Mouse (Mus musculus): ENCODE data around the gene Slc25a44.

Gene Slc25a44

DNA sequence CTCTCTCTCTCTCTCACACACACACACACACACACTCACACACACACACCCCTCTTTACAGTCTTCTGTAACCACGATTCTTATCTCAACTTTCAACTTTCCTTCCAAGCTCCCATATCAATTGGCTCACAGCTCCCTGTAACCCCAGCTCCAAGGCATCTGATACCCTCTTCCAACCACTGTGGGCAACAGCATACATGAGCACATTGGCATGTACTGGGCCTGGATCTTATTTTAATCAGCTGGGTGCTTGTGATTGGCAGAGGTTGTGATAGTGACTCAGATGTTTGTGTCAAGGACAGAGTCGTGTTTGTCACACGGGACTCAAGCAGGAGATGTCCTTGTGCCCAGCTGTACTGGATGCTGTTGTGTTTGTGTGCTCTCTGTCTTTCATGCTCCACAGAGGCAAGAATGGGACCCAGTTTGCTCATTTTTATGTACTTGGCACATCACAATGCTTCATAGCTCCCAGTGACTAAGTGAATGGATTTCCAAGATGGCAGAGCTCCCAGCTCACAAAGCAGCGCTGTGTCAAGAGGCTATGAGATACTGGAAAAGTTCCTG, 2.5 kb upstream of the Slc25a44 start:
- Histone ChIP-seq H3K9me3 (ENCODE audit: low read length) (no peaks in the 10 kb centered on the region), H3K4me3 (replicated peaks; ENCODE audit: low read length) (no peak overlapping the region), H3K27me3 (ENCODE audit: insufficient read depth, low read length) (no peaks in the 10 kb centered on the region), H3K36me3 (ENCODE audit: insufficient read depth, low read length) (no peaks in the 10 kb centered on the region), H3K4me1 (replicated peaks; ENCODE audit: low read depth, low read length) (peaks cover 28% of the 10 kb centered on the region)
- TF ChIP-seq NANOG (IDR thresholded peaks at IDR 0.05; ENCODE audit: borderline replicate concordance, low read length) (no peak), POU5F1 (IDR thresholded peaks at IDR 0.05; ENCODE audit: borderline replicate concordance, low read length) (no peak), CTCF (conservative IDR thresholded peaks at IDR 0.05; ENCODE audit: low read length) (no peak)

DNA sequence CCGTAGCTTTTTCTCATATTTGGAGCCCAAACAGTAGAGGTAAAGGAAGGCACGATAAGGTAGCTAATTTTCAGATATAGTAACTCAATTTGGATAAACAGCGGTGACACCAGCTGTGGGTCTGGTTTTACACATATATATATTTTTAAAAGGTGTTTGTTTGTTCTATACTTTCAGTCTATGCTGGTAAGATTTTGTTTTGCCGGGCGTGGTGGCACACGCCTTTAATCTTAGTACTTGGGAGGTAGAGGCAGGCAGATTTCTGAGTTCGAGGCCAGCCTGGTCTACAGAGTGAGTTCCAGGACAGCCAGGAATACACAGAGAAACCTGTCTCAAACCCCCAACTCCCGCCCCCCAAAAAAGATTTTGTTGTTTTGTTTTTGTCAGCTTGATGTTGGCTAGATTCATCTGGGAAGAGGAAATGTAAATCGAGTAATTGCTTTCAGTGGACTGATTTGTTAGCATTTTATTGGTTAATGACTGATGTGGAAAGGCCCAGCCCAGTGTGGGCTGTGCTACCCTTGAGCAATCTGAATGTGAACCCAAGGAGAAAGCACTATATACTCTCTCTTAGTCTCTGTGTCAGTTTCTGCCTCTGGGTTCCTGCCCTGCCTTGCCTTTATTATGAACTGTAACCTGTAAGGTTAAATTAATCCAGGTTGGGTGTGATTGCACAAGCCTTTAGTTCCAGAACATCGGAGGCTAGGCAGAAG, 925 bp upstream of the Slc25a44 start:
- Histone ChIP-seq H3K36me3 (ENCODE audit: insufficient read depth, low read length) (peaks cover 10% of the 10 kb centered on the region), H3K4me3 (replicated peaks; ENCODE audit: low read length) (no peak overlapping the region), H3K9me3 (ENCODE audit: low read length) (no peaks in the 10 kb centered on the region), H3K4me1 (replicated peaks; ENCODE audit: low read depth, low read length) (peaks cover 43% of the 10 kb centered on the region), H3K27me3 (ENCODE audit: insufficient read depth, low read length) (no peaks in the 10 kb centered on the region)
- TF ChIP-seq POU5F1 (IDR thresholded peaks at IDR 0.05; ENCODE audit: borderline replicate concordance, low read length) = no peak
- TF ChIP-seq CTCF (conservative IDR thresholded peaks at IDR 0.05; ENCODE audit: low read length) = no peak
- no peak for TF ChIP-seq NANOG (IDR thresholded peaks at IDR 0.05; ENCODE audit: borderline replicate concordance, low read length)

DNA sequence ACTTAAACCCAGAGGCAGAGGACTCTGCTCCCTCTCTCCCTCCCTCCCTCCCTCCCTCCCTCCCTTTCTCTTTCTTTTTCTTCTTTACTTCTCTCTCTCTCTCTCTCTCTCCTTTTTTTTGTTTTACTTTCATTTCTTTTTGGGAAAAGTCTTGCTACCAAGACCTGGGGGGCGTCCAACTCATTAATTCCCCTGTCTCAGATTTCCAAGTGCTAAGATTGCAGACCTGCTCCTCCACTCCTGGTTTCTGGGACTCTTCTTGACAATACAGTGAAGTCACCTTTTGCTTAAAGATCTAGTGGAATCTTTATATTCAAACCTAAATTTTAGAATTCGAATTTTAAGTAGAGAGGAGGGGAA, 371 bp upstream of the Slc25a44 start:
- no peaks in the 10 kb centered on the region for H3K27me3 ChIP-seq (ENCODE audit: insufficient read depth, low read length)
- peaks cover 16% of the 10 kb centered on the region for H3K36me3 ChIP-seq (ENCODE audit: insufficient read depth, low read length)
- no peaks in the 10 kb centered on the region for H3K9me3 ChIP-seq (ENCODE audit: low read length)
- peaks cover 49% of the 10 kb centered on the region for H3K4me1 ChIP-seq (replicated peaks; ENCODE audit: low read depth, low read length)
- no peak overlapping the region for H3K4me3 ChIP-seq (replicated peaks; ENCODE audit: low read length)
- TF ChIP-seq NANOG (IDR thresholded peaks at IDR 0.05; ENCODE audit: borderline replicate concordance, low read length) = no peak
- no peak for TF ChIP-seq POU5F1 (IDR thresholded peaks at IDR 0.05; ENCODE audit: borderline replicate concordance, low read length)
- TF ChIP-seq CTCF (conservative IDR thresholded peaks at IDR 0.05; ENCODE audit: low read length) = no peak

DNA sequence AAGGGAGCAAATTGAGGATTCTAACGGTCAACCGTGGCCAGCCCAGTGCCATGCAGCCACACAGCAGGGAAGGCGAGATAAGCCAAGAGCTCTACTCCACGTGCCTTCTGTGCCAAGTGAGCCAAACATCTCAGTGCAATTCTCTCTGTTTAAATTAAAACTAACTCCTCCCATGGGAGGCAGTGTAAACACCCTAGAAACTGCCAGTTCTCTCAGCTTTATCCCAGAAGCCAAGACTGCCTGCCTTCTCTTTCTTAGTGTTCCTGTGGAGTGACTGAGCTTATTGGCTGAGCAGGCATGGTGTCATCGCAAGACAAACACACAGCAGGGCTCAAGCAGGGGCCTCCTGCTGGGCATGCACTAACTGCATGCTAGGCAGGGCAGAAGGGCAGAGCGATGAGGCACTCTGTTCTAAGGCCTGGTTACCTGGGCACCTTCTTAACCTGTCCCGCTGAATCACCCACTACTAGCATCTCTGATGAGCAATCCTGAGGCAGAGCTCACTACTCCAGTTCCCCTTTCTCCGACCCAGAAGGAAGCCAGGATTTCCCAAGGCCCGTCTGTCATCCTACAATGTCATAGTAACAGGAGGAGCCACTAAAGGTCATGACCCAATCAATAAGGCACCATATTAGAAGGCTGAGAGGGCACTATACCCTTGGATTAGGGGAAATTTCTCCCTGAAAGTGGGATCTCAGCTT, 2.8 kb downstream of the Slc25a44 start:
- Histone ChIP-seq H3K27me3 (ENCODE audit: insufficient read depth, low read length) (no peaks in the 10 kb centered on the region), H3K4me3 (replicated peaks; ENCODE audit: low read length) (no peak overlapping the region), H3K36me3 (ENCODE audit: insufficient read depth, low read length) (peaks cover 47% of the 10 kb centered on the region), H3K4me1 (replicated peaks; ENCODE audit: low read depth, low read length) (peaks cover 66% of the 10 kb centered on the region), H3K9me3 (ENCODE audit: low read length) (no peaks in the 10 kb centered on the region)
- TF ChIP-seq CTCF (conservative IDR thresholded peaks at IDR 0.05; ENCODE audit: low read length) (no peak), NANOG (IDR thresholded peaks at IDR 0.05; ENCODE audit: borderline replicate concordance, low read length) (no peak), POU5F1 (IDR thresholded peaks at IDR 0.05; ENCODE audit: borderline replicate concordance, low read length) (no peak)

DNA sequence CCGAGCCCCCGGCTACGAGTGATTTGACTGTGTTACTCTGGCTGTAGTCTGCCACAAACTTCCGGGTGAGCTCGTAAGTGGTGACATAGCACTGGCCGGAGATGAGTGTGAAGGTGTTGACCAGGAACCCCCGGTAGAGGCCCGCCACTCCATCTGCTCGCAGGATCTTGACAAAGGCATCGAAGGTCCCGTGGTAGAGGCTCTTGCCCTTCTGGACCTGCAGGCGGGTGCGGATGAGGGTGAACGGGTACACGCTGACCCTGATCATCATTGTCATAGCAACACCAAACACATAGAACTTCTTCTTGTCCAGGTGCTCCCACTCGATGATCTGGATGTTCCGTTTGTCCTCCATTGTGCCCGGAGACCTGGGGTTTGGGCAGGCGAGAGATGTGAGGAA, 4.2 kb downstream of the Slc25a44 start:
- H3K4me1 ChIP-seq (replicated peaks; ENCODE audit: low read depth, low read length) = peaks cover 72% of the 10 kb centered on the region
- no peak overlapping the region for H3K4me3 ChIP-seq (replicated peaks; ENCODE audit: low read length)

DNA sequence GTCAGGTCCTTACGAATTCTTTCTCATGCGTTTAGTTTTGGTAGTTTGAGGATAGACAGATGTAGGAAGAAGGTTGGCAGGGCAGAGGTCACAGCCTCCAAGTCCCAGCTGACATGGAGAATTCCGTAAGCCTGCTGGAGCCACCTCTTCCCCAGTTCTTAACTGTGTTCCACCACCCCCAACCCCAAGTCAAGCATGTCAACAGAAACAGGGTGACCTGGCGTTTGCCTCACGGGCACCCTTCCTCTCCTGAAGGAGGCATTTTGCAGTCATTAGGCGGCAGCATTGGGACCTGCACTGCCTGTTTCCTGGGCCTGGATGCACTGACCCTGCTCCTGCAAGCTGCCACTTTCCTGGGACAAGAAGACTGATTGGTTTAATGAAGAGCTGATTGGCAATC, 6.9 kb downstream of the Slc25a44 start:
- Histone ChIP-seq H3K4me1 (replicated peaks; ENCODE audit: low read depth, low read length) (peaks cover 72% of the 10 kb centered on the region), H3K4me3 (replicated peaks; ENCODE audit: low read length) (no peak overlapping the region), H3K36me3 (ENCODE audit: insufficient read depth, low read length) (peaks cover 87% of the 10 kb centered on the region), H3K9me3 (ENCODE audit: low read length) (no peaks in the 10 kb centered on the region), H3K27me3 (ENCODE audit: insufficient read depth, low read length) (no peaks in the 10 kb centered on the region)
- no peak for TF ChIP-seq NANOG (IDR thresholded peaks at IDR 0.05; ENCODE audit: borderline replicate concordance, low read length)
- TF ChIP-seq CTCF (conservative IDR thresholded peaks at IDR 0.05; ENCODE audit: low read length) = no peak
- TF ChIP-seq POU5F1 (IDR thresholded peaks at IDR 0.05; ENCODE audit: borderline replicate concordance, low read length) = no peak

More for the DNA sequence above, 4.2 kb downstream of the Slc25a44 start:
- TF ChIP-seq CTCF (conservative IDR thresholded peaks at IDR 0.05; ENCODE audit: low read length) (no peak), NANOG (IDR thresholded peaks at IDR 0.05; ENCODE audit: borderline replicate concordance, low read length) (no peak), POU5F1 (IDR thresholded peaks at IDR 0.05; ENCODE audit: borderline replicate concordance, low read length) (no peak)
- no peaks in the 10 kb centered on the region for H3K9me3 ChIP-seq (ENCODE audit: low read length)
- H3K36me3 ChIP-seq (ENCODE audit: insufficient read depth, low read length) = peaks cover 61% of the 10 kb centered on the region
- no peaks in the 10 kb centered on the region for H3K27me3 ChIP-seq (ENCODE audit: insufficient read depth, low read length)

DNA sequence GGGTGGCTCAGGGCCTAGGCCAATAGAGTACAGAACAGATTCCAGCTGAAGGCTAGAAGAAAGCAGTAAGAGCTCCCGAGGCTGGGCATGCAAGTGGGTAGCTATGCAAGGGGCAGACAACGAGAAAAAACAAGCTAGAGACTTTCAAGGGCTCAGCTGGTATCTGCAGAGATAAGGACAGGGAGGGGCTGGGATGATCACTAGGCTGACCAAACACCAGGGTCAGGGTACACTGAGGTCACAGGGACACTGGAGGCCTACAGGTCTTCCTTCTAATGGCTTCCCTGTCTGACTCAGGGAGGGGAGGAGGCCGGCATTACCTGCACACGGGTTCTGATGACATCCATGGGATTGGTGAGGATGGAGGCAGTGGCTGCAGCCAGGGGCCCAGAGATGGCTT, 9.3 kb downstream of the Slc25a44 start:
- no peaks in the 10 kb centered on the region for H3K9me3 ChIP-seq (ENCODE audit: low read length)
- H3K4me1 ChIP-seq (replicated peaks; ENCODE audit: low read depth, low read length) = peaks cover 62% of the 10 kb centered on the region
- peaks cover 94% of the 10 kb centered on the region for H3K36me3 ChIP-seq (ENCODE audit: insufficient read depth, low read length)
- no peak overlapping the region for H3K4me3 ChIP-seq (replicated peaks; ENCODE audit: low read length)
- no peaks in the 10 kb centered on the region for H3K27me3 ChIP-seq (ENCODE audit: insufficient read depth, low read length)
- TF ChIP-seq POU5F1 (IDR thresholded peaks at IDR 0.05; ENCODE audit: borderline replicate concordance, low read length) = no peak
- TF ChIP-seq CTCF (conservative IDR thresholded peaks at IDR 0.05; ENCODE audit: low read length) = no peak
- no peak for TF ChIP-seq NANOG (IDR thresholded peaks at IDR 0.05; ENCODE audit: borderline replicate concordance, low read length)

DNA sequence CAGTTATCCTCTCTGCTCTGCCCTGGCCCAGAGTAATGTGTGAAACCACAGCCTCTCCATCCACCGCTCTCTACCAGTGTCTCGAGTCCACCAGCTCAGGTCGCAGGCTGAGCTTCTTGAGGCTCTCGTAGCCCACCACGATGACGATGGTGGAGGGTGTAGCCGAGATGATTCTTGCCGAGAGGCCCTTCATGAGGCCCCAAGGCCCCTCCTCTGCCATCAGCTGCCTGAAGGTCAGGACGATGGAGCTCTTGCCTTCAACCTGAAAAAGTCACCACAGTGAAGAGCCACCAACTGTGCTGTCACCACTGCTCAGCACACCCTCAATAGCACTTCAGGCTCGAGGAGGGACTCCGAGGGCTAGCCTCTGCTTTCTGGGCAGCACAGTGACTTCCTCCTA, 12.3 kb downstream of the Slc25a44 start:
- Histone ChIP-seq H3K27me3 (ENCODE audit: insufficient read depth, low read length) (no peaks in the 10 kb centered on the region), H3K4me1 (replicated peaks; ENCODE audit: low read depth, low read length) (peaks cover 63% of the 10 kb centered on the region), H3K9me3 (ENCODE audit: low read length) (no peaks in the 10 kb centered on the region), H3K36me3 (ENCODE audit: insufficient read depth, low read length) (peaks cover 76% of the 10 kb centered on the region), H3K4me3 (replicated peaks; ENCODE audit: low read length) (no peak overlapping the region)
- TF ChIP-seq POU5F1 (IDR thresholded peaks at IDR 0.05; ENCODE audit: borderline replicate concordance, low read length) (no peak), CTCF (conservative IDR thresholded peaks at IDR 0.05; ENCODE audit: low read length) (no peak), NANOG (IDR thresholded peaks at IDR 0.05; ENCODE audit: borderline replicate concordance, low read length) (no peak)

Measured in E14TG2a.4 (cell line).